Mouse (Mus musculus) intestine, postnatal 0 days (tissue): ENCODE results near the gene Sult2b1. TPM values are rescaled to one million over a fixed set of nuclear protein-coding genes. Genes with fewer than 3 reads are reported as not detected.
A peak's percentile ranks its signal among the peaks of the same experiment; 100 is the strongest.

Source experiments
- ATAC-seq: fragments of 200-750 bp; cut with Nextera tagmentation; 2 replicates; pipeline ENCODE4 v1.8.0; 2017; ENCODE audit warnings: mild to moderate bottlenecking, moderate TSS enrichment, moderate library complexity
- H3K27ac ChIP-seq: fragments of 300-500 bp; sonication (generic); 2 replicates; pipeline ENCODE4 v1.5.1; 2014; ENCODE audit warnings: mild to moderate bottlenecking, low read depth, low read length, moderate library complexity
- H3K27me3 ChIP-seq: fragments of 300-500 bp; sonication (generic); replicated peaks from 2 replicates; pipeline ENCODE4 v1.6.1; 2014; ENCODE audit warnings: low read length, mixed read lengths; ENCODE audit not compliant: control insufficient read depth, insufficient read depth
- H3K36me3 ChIP-seq: fragments of 300-500 bp; sonication (generic); 2 replicates; pipeline ENCODE4 v1.6.1; 2014; ENCODE audit warnings: mild to moderate bottlenecking, moderate library complexity; ENCODE audit not compliant: control insufficient read depth, insufficient read depth
- H3K4me1 ChIP-seq: fragments of 300-500 bp; sonication (generic); replicated peaks from 2 replicates; pipeline ENCODE4 v1.6.1; 2014; ENCODE audit warnings: antibody characterized with exemption, low read length, mixed read lengths; ENCODE audit not compliant: control insufficient read depth, insufficient read depth
- H3K4me2 ChIP-seq: fragments of 300-500 bp; sonication (generic); replicated peaks from 2 replicates; pipeline ENCODE4 v1.6.1; 2014; ENCODE audit warnings: low read depth, mild to moderate bottlenecking, moderate library complexity
- H3K4me3 ChIP-seq: fragments of 300-500 bp; sonication (generic); 2 replicates; pipeline ENCODE4 v1.5.1; 2014; ENCODE audit warnings: low read depth, low read length
- H3K9ac ChIP-seq: fragments of 300-500 bp; sonication (generic); 2 replicates; pipeline ENCODE4 v1.6.1; 2014; ENCODE audit warnings: mild to moderate bottlenecking, low read depth, low read length
- H3K9me3 ChIP-seq: fragments of 300-500 bp; sonication (generic); 2 replicates; pipeline ENCODE4 v1.6.1; 2016; ENCODE audit warnings: mixed run types; ENCODE audit not compliant: control insufficient read depth
- CTCF ChIP-seq: sonication (generic); IDR thresholded peaks from 2 replicates; pipeline ENCODE4 v1.5.1; 2016; ENCODE audit warnings: low read depth, mild to moderate bottlenecking, control low read depth, antibody characterized with exemption, moderate library complexity
- WGBS: fragments of 180-500 bp; shearing (Covaris S2); extraction: QIAGEN DNeasy Blood & Tissue Kit; methylation state at CpG from one replicate; pipeline ENCODE4 v1.1.7; 2014; 5-methylcytosine and 5-hydroxymethylcytosine counted together
- polyA plus RNA-seq: library from polyadenylated mRNA; unstranded; fragments of >200 nt; fragmentation: Nextera tagmentation; extraction: Ambion mirVana; gene quantifications from 2 replicates; pipeline ENCODE4 v1.2.1, GENCODE M21; 2015

The Sult2b1 gene
- polyA plus RNA-seq, 1 experiment from 2014 or later: 36.7 TPM

DNA sequence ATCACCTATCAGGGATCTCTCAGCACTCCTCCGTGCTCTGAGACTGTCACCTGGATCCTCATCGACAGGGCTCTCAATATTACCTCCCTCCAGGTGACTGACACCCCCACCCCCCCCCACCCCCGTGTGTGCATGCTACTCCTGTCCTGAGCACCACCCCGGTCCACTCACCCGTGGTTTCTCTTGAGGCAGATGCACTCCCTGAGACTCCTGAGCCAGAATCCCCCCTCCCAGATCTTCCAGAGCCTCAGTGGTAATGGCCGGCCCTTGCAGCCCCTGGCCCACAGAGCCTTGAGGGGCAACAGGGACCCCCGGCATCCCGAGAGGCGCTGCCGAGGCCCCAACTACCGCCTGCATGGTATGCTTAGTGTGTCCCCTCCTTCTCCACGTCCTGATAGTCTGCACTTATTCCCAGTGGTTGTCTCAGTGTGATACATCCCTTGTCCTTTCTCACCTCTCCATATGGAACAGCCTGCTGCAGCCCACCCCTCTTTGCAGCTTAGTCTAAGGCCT, 80.9 kb downstream of the Sult2b1 start:
- no peaks in the 10 kb centered on the region for H3K9me3 ChIP-seq
- TF ChIP-seq CTCF: no peak
- 46% methylated on average over 12 of the region's 12 CpGs for WGBS
- ATAC-seq: no peak
- H3K27me3 ChIP-seq: peaks cover 21% of the 10 kb centered on the region
- no peaks in the 10 kb centered on the region for H3K36me3 ChIP-seq
- 0 out of 2 replicates have a peak overlapping the region, but pooled peaks have one; percentile 77 for H3K27ac ChIP-seq
- H3K4me3 ChIP-seq: peak overlapping the region; percentile 56
- peaks cover 16% of the 10 kb centered on the region; the same call in 1 of the 2 replicates for H3K4me1 ChIP-seq
- H3K9ac ChIP-seq: peak overlapping the region; percentile 53; the same call in 1 of the 2 replicates
- H3K4me2 ChIP-seq: peak overlapping the region; percentile 95

DNA sequence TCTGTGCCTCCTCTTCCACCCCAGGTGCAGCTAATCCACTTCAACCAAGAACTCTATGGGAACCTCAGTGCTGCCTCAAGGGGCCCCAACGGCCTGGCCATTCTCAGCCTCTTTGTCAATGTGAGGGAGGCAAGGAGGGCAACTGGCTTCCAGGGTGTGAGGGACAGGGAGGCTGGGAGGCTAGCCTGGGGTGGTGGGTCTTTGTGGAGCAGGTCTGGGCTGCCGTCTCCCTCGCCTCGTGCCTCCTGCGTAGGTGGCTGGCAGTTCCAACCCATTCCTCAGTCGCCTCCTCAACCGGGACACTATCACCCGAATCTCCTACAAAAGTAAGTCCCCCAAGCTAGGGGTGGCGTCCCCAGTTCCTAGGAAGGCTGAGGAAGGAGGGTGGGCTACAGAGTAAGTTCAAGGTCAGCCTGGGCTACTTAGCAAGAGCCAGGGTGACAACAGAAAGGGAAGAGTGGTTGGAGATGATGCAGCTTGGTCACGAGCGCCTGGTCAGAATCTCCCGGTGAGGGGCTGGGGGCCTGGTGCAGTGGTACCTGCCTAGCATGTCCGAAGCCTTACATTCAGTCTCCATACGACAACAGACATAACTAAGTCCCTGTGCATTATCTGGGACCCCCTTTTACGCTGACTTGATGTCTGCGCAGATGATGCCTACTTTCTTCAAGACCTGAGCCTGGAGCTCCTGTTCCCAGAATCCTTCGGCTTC, 81.5 kb downstream of the Sult2b1 start:
- ATAC-seq: no peak
- Histone ChIP-seq H3K4me2 (no peak overlapping the region), H3K4me3 (no peak overlapping the region), H3K9me3 (no peaks in the 10 kb centered on the region), H3K36me3 (no peaks in the 10 kb centered on the region), H3K9ac (no peak overlapping the region), H3K27ac (no peak overlapping the region), H3K4me1 (peaks cover 12% of the 10 kb centered on the region; the same call in 1 of the 2 replicates), H3K27me3 (peaks cover 24% of the 10 kb centered on the region)
- 90% methylated on average over 17 of the region's 17 CpGs for whole genome bisulfite sequencing
- TF ChIP-seq CTCF: no peak

DNA sequence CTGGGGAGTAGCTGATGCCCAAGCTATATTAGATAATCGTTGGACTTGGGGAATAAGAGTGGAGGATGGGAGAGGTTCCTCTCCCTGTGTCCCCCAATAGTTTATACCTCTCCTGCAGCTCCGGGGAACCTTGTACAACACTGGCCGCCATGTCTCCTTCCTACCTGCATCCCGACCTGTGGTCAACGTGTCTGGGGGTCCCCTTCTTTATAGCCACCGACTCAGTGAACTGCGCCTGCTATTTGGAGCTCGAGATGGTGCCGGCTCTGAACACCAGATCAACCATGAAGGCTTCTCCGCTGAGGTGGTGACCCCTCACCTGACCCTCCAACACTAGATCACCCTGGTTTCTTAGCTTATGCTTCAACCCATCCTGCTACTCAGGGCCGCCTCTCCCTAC, 82.2 kb downstream of the Sult2b1 start:
- no peak for TF ChIP-seq CTCF
- Histone ChIP-seq H3K36me3 (no peaks in the 10 kb centered on the region), H3K4me2 (no peak overlapping the region), H3K27me3 (peaks cover 27% of the 10 kb centered on the region), H3K27ac (no peak overlapping the region), H3K9ac (no peak overlapping the region), H3K9me3 (no peaks in the 10 kb centered on the region), H3K4me1 (peaks cover 12% of the 10 kb centered on the region; the same call in 1 of the 2 replicates), H3K4me3 (no peak overlapping the region)
- WGBS: 89% methylated on average over 11 of the region's 11 CpGs
- no peak for ATAC-seq

DNA sequence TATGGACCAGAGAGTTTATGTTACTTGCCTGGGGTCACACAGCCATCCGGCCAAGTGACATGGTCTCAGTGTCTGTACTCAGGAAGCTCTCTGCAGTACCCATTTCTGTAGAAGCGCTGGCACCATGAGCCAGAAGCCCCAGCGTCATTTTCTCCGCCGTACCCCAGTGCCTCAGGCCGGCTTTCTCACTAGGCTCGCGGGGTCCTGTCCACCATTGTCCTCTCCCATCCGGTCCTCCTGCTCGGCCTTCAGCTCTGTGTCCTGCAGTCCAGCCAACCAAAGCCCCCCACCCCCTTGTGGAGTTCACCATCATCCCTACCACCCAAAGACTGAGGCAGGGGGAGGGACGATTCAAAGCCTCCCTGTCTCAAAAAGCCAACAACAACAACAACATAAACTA, 82.9 kb downstream of the Sult2b1 start:
- Histone ChIP-seq H3K4me2 (0 out of 2 replicates have a peak overlapping the region, but pooled peaks have one; percentile 28), H3K9ac (no peak overlapping the region), H3K4me3 (no peak overlapping the region), H3K27ac (no peak overlapping the region), H3K36me3 (no peaks in the 10 kb centered on the region), H3K4me1 (0 out of 2 replicates have a peak, but pooled peaks cover 8% of the 10 kb centered on the region), H3K27me3 (peaks cover 27% of the 10 kb centered on the region), H3K9me3 (no peaks in the 10 kb centered on the region)
- TF ChIP-seq CTCF: no peak
- WGBS: 91% methylated on average over 11 of the region's 11 CpGs
- no peak for ATAC-seq

DNA sequence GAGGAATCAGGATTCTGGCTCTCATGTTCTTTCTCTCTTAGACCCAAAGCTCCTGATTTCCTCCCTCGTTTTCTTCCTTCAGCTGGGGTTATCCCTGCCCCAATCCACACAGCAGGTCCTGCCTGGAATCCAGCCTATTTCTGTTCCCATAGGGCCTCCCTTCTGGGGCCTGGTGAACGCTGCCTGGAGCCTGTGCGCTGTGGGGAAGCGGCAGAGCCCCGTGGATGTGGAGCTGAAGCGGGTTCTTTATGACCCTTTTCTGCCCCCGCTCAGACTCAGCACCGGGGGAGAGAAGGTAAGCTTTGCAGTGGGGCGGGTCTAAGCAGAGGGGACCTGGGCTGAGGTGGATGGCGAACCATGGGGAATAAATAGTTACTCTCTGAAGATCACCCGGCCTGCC, 83.4 kb downstream of the Sult2b1 start:
- Histone ChIP-seq H3K9ac (no peak overlapping the region), H3K27ac (no peak overlapping the region), H3K9me3 (no peaks in the 10 kb centered on the region), H3K36me3 (no peaks in the 10 kb centered on the region), H3K4me3 (no peak overlapping the region), H3K27me3 (peaks cover 27% of the 10 kb centered on the region), H3K4me2 (peak overlapping the region; percentile 28; the same call in 1 of the 2 replicates), H3K4me1 (0 out of 2 replicates have a peak, but pooled peaks cover 8% of the 10 kb centered on the region)
- no peak for TF ChIP-seq CTCF
- 38% methylated on average over 11 of the region's 11 CpGs for WGBS
- no peak for ATAC-seq

DNA sequence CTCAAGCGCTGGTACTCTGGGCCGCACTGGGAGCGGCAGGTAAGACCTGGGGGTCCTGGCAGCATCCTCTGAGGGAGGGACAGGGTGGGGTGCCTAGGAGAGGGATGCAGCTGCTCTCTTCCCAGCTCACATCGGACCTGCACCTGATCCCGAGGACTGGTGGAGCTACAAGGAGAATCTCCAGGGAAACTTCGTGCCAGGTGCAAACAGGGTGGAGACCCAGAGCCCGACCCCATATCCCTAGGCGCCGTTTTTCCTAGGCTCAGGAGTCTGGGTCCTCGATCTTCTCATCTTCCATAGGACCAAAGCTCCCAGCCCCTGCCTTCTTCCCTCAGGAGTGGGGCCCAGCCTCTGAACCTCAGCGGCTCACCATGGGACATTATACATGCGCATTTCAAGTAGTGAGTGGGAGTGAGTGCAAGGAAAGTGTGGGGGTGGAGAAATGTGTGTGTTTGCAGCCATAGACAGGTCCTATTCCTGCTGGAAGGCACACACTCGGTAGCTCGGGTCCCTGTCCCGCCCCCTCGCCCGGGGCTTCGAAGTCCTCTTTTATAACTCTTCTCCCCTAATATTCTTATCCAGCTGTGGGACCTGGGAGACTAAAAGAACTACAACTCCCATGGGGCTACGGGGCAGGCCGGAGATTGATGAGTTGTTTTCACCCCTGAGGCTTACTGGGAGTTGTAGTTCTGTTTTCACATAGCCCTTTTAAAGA, 84.0 kb downstream of the Sult2b1 start:
- no peaks in the 10 kb centered on the region for H3K36me3 ChIP-seq
- H3K4me1 ChIP-seq: 0 out of 2 replicates have a peak, but pooled peaks cover 6% of the 10 kb centered on the region
- H3K4me3 ChIP-seq: peak overlapping the region; percentile 34
- 2% methylated on average over 20 of the region's 20 CpGs for WGBS
- no peak for TF ChIP-seq CTCF
- H3K27ac ChIP-seq: no peak overlapping the region
- no peaks in the 10 kb centered on the region for H3K9me3 ChIP-seq
- H3K9ac ChIP-seq: no peak overlapping the region
- H3K27me3 ChIP-seq: peaks cover 27% of the 10 kb centered on the region
- ATAC-seq: no peak
- peak overlapping the region; percentile 55 for H3K4me2 ChIP-seq
